Comparison of ENCODE assay signal across 8 mouse cellular contexts in genomic region chr7:25686680-25687531, GRCm38 (mm10). TPM values are rescaled to one million over a fixed set of nuclear protein-coding genes. Genes with fewer than 3 reads are reported as not detected.
DNase-seq lines count a peak whose midpoint lies in the region; ATAC-seq and TF ChIP-seq lines count a peak whose summit lies in the region.

Tgfb1 (plus strand) TSS chr7:25687002.

- H3K27ac ChIP-seq in left cerebral cortex, adult 2 months: peak within 1 kb of the TSS; percentile 70
- H3K27ac ChIP-seq in embryonic facial prominence, embryonic 11.5 days (replicated peaks; ENCODE audit: low read depth, low read length): no peak within 1 kb of the TSS
- H3K27ac ChIP-seq in lung, postnatal 0 days (ENCODE audit: low read length): peak within 1 kb of the TSS; percentile 92
- H3K27ac ChIP-seq in olfactory bulb, adult 2 months (ENCODE audit: insufficient read depth, low read depth, low read length): no peak within 1 kb of the TSS

- 1% methylated on average over 61 of the region's 69 CpGs for WGBS in embryonic facial prominence, embryonic 11.5 days
- 2% methylated on average over 31 of the region's 69 CpGs for WGBS in lung, postnatal 0 days
- 2% methylated on average over 63 of the region's 69 CpGs for WGBS in olfactory bulb, adult 2 months

- intact Hi-C loops in left cerebral cortex, adult 2 months (cut with DNase I): loop anchor here (1.0 kb wide), 1 partner anchor 32 kb away; the partner anchor contains the start of gene Ccdc97

- H3K27me3 ChIP-seq in embryonic facial prominence, embryonic 11.5 days (ENCODE audit: control insufficient read depth, insufficient read depth, low read length): peaks cover 33% of the 10 kb centered on the region
- H3K27me3 ChIP-seq in lung, postnatal 0 days (replicated peaks; ENCODE audit: insufficient read depth, low read length): no peaks in the 10 kb centered on the region

- peak in 1 of 2 experiments; percentile 53 for DNase-seq in left cerebral cortex, adult 2 months (ENCODE audit: extremely low spot score in 1 of 2, low spot score in 2 of 2)
- DNase-seq in left cerebral cortex, adult 8-10 months (ENCODE audit: low spot score in 2 of 2): no peak
- DNase-seq in embryonic facial prominence, embryonic 11.5 days (ENCODE audit: low spot score): peak; percentile 71
- DNase-seq in heart, adult 9 months (ENCODE audit: low spot score in 2 of 2): peak; percentile 81 to 83
- peak; percentile 56 to 69 for DNase-seq in kidney, adult 8-10 months
- peak; percentile 88 for DNase-seq in lung, postnatal 0 days (ENCODE audit: low spot score)
- peak; percentile 71 to 90 for DNase-seq in urinary bladder, adult 18-20 months (ENCODE audit: low spot score in 2 of 2)

- H3K9me3 ChIP-seq in embryonic facial prominence, embryonic 11.5 days (replicated peaks; ENCODE audit: control insufficient read depth, low read length): no peaks in the 10 kb centered on the region
- H3K9me3 ChIP-seq in lung, postnatal 0 days (ENCODE audit: low read length): no peaks in the 10 kb centered on the region

- H3K4me3 ChIP-seq in left cerebral cortex, adult 2 months: peak within 1 kb of the TSS; percentile 49
- peak within 1 kb of the TSS; percentile 55 for H3K4me3 ChIP-seq in embryonic facial prominence, embryonic 11.5 days (ENCODE audit: low read depth, low read length)
- H3K4me3 ChIP-seq in lung, postnatal 0 days (ENCODE audit: low read depth, low read length): peak within 1 kb of the TSS; percentile 85
- peak within 1 kb of the TSS; percentile 44 for H3K4me3 ChIP-seq in olfactory bulb, adult 2 months (ENCODE audit: insufficient read depth, low read depth, low read length)

- H3K4me1 ChIP-seq in embryonic facial prominence, embryonic 11.5 days (ENCODE audit: control insufficient read depth, insufficient read depth, low read length): peaks cover 10% of the 10 kb centered on the region
- H3K4me1 ChIP-seq in lung, postnatal 0 days (ENCODE audit: insufficient read depth, low read depth, low read length): peaks cover 5% of the 10 kb centered on the region
- H3K4me1 ChIP-seq in olfactory bulb, adult 2 months (ENCODE audit: control insufficient read depth, insufficient read depth, low read length): peaks cover 54% of the 10 kb centered on the region

- TF ChIP-seq CTCF in left cerebral cortex, adult 2 months (IDR thresholded peaks at IDR 0.05): peak; percentile 69
- peak; percentile 77 for TF ChIP-seq CTCF in lung, postnatal 0 days (IDR thresholded peaks at IDR 0.05)
- TF ChIP-seq CTCF in olfactory bulb, adult 2 months (IDR thresholded peaks at IDR 0.05; ENCODE audit: insufficient read depth, low read depth, low read length): peak; percentile 49; the same call in 1 of the 2 replicates

- peak within 1 kb of the TSS; percentile 63 for H3K9ac ChIP-seq in embryonic facial prominence, embryonic 11.5 days (replicated peaks; ENCODE audit: low read length)
- peak within 1 kb of the TSS; percentile 75 for H3K9ac ChIP-seq in lung, postnatal 0 days (replicated peaks; ENCODE audit: low read depth)

- no peak for TF ChIP-seq EP300 in lung, postnatal 0 days (IDR thresholded peaks at IDR 0.05)

- peak within 1 kb of the TSS; percentile 90 for H3K4me2 ChIP-seq in embryonic facial prominence, embryonic 11.5 days (ENCODE audit: low read depth, low read length)
- H3K4me2 ChIP-seq in lung, postnatal 0 days (replicated peaks; ENCODE audit: low read depth, low read length): peak within 1 kb of the TSS; percentile 98

- ATAC-seq in embryonic facial prominence, embryonic 11.5 days (replicated peaks; ENCODE audit: insufficient number of reproducible peaks, low FRiP score, low TSS enrichment, low read depth): peak; percentile 41
- ATAC-seq in lung, postnatal 0 days: peak; percentile 65

- TF ChIP-seq POLR2A in olfactory bulb, adult 2 months (IDR thresholded peaks at IDR 0.05; ENCODE audit: insufficient read depth, low read depth, low read length): no peak

- no peaks in the 10 kb centered on the region for H3K36me3 ChIP-seq in embryonic facial prominence, embryonic 11.5 days (replicated peaks; ENCODE audit: control insufficient read depth, insufficient read depth, low read depth, low read length)
- H3K36me3 ChIP-seq in lung, postnatal 0 days (ENCODE audit: insufficient read depth, low read length): no peaks in the 10 kb centered on the region

RNA-seq across cellular contexts. Expression of gene Tgfb1, which starts in this region (rescaled TPM):
- 10 to 100 TPM in 1 of 2 experiments, 1 to 10 TPM in 1; 7.3 to 10.7 TPM for total RNA-seq in left cerebral cortex, adult 2 months (2021)
- 10 to 100 TPM in 2 of 4 experiments, 1 to 10 TPM in 2; 6.1 to 19.9 (median 11.1) TPM for total RNA-seq in left cerebral cortex, adult 8-10 months (2022)
- 1.1 and 1.5 TPM in 2 replicates for polyA plus RNA-seq in embryonic facial prominence, embryonic 11.5 days (2014; fragmentation: Nextera tagmentation; extraction: Ambion mirVana)
- 6.6 and 9.0 TPM in 2 replicates for polyA plus RNA-seq in lung, postnatal 0 days (2015; fragmentation: Nextera tagmentation; extraction: Ambion mirVana)
- not detected in 2 replicates for polyA plus RNA-seq in olfactory bulb, adult 2 months (2012; ENCODE audit: insufficient read depth, insufficient read length, low replicate concordance, missing spikeins)

Comparison
In these comparisons a context has a peak if more than half of its experiments do, and no peak if none do; other contexts are left out.
1. DNase-seq: peak in embryonic facial prominence, embryonic 11.5 days (single experiment), heart, adult 9 months (2 of 2), kidney, adult 8-10 months (2 of 2), lung, postnatal 0 days (single experiment) and urinary bladder, adult 18-20 months (2 of 2); none in left cerebral cortex, adult 8-10 months (0 of 2).
2. H3K27ac ChIP-seq: peak in left cerebral cortex, adult 2 months (single experiment) and lung, postnatal 0 days (single experiment); none in embryonic facial prominence, embryonic 11.5 days (single experiment) and olfactory bulb, adult 2 months (single experiment).
3. Peak in every context shown above with its lines, with median percentiles within 50 percentile points of each other: H3K4me3 ChIP-seq and CTCF ChIP-seq.